Mouse (Mus musculus) midbrain, postnatal 0 days (tissue): ENCODE measurements around the gene Nostrin. TPM values are rescaled to one million over a fixed set of nuclear protein-coding genes. Genes with fewer than 3 reads are reported as not detected.

ENCODE experiments used
- ATAC-seq: fragments of 200-750 bp; cut with Nextera tagmentation; 2 replicates; pipeline ENCODE4 v1.8.0; 2017; ENCODE audit warnings: moderate number of reproducible peaks, mild to moderate bottlenecking, moderate TSS enrichment, moderate library complexity; ENCODE audit not compliant: low FRiP score
- DNase-seq: peaks from one replicate; pipeline ENCODE4 v3.0.0-alpha.2; 2015; ENCODE audit warnings: low spot score
- H3K27ac ChIP-seq: fragments of 300-500 bp; sonication (generic); 2 replicates; pipeline ENCODE4 v1.5.1; 2014; ENCODE audit warnings: low read depth, mild to moderate bottlenecking, low read length, mixed read lengths
- H3K27me3 ChIP-seq: fragments of 300-500 bp; sonication (generic); 2 replicates; pipeline ENCODE4 v1.6.1; 2014; ENCODE audit warnings: low read length, control low read depth, mixed read lengths; ENCODE audit not compliant: insufficient read depth
- H3K36me3 ChIP-seq: fragments of 300-500 bp; sonication (generic); 2 replicates; pipeline ENCODE4 v1.6.1; 2014; ENCODE audit warnings: low read length, control low read depth, mixed read lengths; ENCODE audit not compliant: insufficient read depth
- H3K4me1 ChIP-seq: fragments of 300-500 bp; sonication (generic); 2 replicates; pipeline ENCODE4 v1.6.1; 2014; ENCODE audit warnings: mild to moderate bottlenecking, control low read depth, antibody characterized with exemption, low read length, mixed read lengths; ENCODE audit not compliant: insufficient read depth
- H3K4me2 ChIP-seq: fragments of 300-500 bp; sonication (generic); 2 replicates; pipeline ENCODE4 v1.6.1; 2014; ENCODE audit warnings: low read depth, mild to moderate bottlenecking, low read length, mixed read lengths; ENCODE audit not compliant: poor library complexity, severe bottlenecking
- H3K4me3 ChIP-seq: fragments of 300-500 bp; sonication (generic); 2 replicates; pipeline ENCODE4 v1.5.1; 2014; ENCODE audit warnings: low read depth, mild to moderate bottlenecking, low read length, moderate library complexity
- H3K9ac ChIP-seq: fragments of 300-500 bp; sonication (generic); replicated peaks from 2 replicates; pipeline ENCODE4 v1.6.1; 2014; ENCODE audit warnings: mild to moderate bottlenecking, low read length, moderate library complexity, mixed read lengths; ENCODE audit not compliant: poor library complexity, severe bottlenecking
- H3K9me3 ChIP-seq: fragments of 300-500 bp; sonication (generic); 2 replicates; pipeline ENCODE4 v1.6.1; 2016; ENCODE audit warnings: low read length, control low read depth
- CTCF ChIP-seq: IDR thresholded peaks from 2 replicates; pipeline ENCODE4 v1.5.1; 2016; ENCODE audit warnings: antibody characterized with exemption, mild to moderate bottlenecking
- WGBS: fragments of 180-500 bp; shearing (Covaris S2); extraction: QIAGEN DNeasy Blood & Tissue Kit; methylation state at CpG from one replicate; pipeline ENCODE4 v1.1.7; 2014; 5-methylcytosine and 5-hydroxymethylcytosine counted together
- polyA plus RNA-seq: library from polyadenylated mRNA; unstranded; fragments of >200 nt; fragmentation: Nextera tagmentation; extraction: Ambion mirVana; gene quantifications from 2 replicates; pipeline ENCODE4 v1.2.1, GENCODE M21; 2015
- total RNA-seq: library from RNA; depleted of rRNA; stranded (reverse); fragments of >200 nt; gene quantifications from 2 replicates; pipeline ENCODE4 v1.2.3, GENCODE M21; 2014

Gene Nostrin
- total and polyA plus RNA-seq, 2 experiments from 2014 or later, result 2.2 to 6.1 TPM

- no peaks in the 10 kb centered on the region for H3K9me3 ChIP-seq
- TF ChIP-seq CTCF, result no peak
Measured at GRCm38 (mm10) chr2:69158907-69159306, 23.3 kb downstream of the Nostrin start.

GRCm38 (mm10) chr2:69170395-69171077 is 34.9 kb downstream of the Nostrin start:
- DNase-seq (no peak), ATAC-seq (no peak)
- H3K27ac ChIP-seq, result no peak overlapping the region
- H3K4me1 ChIP-seq, result no peaks in the 10 kb centered on the region
- no peak overlapping the region for H3K4me3 ChIP-seq
- H3K36me3 ChIP-seq, result no peaks in the 10 kb centered on the region
- H3K27me3 ChIP-seq, result no peaks in the 10 kb centered on the region
- no peaks in the 10 kb centered on the region for H3K9me3 ChIP-seq
- TF ChIP-seq CTCF, result no peak
- no peak overlapping the region for H3K9ac ChIP-seq
- H3K4me2 ChIP-seq, result no peak overlapping the region
- WGBS, result 64% methylated on average over 9 of the region's 9 CpGs

More at GRCm38 (mm10) chr2:69158907-69159306, 23.3 kb downstream of the Nostrin start:
- DNase-seq (no peak), ATAC-seq (no peak)
- no peak overlapping the region for H3K27ac ChIP-seq
- H3K4me2 ChIP-seq, result no peak overlapping the region
- no peak overlapping the region for H3K4me3 ChIP-seq
- no peaks in the 10 kb centered on the region for H3K36me3 ChIP-seq
- no peak overlapping the region for H3K9ac ChIP-seq
- no peaks in the 10 kb centered on the region for H3K27me3 ChIP-seq
- H3K4me1 ChIP-seq, result peaks cover 3% of the 10 kb centered on the region; the same call in 1 of the 2 replicates

GRCm38 (mm10) chr2:69175296-69175695 is 39.7 kb downstream of the Nostrin start:
- no peak overlapping the region for H3K4me2 ChIP-seq
- H3K9ac ChIP-seq, result no peak overlapping the region
- H3K9me3 ChIP-seq, result no peaks in the 10 kb centered on the region
- DNase-seq (no peak), ATAC-seq (no peak)
- H3K4me3 ChIP-seq, result no peak overlapping the region
- no peaks in the 10 kb centered on the region for H3K27me3 ChIP-seq
- H3K4me1 ChIP-seq, result no peaks in the 10 kb centered on the region
- no peak for TF ChIP-seq CTCF
- WGBS, result 47% methylated on average over 5 of the region's 5 CpGs
- H3K36me3 ChIP-seq, result no peaks in the 10 kb centered on the region
- H3K27ac ChIP-seq, result no peak overlapping the region

- Histone ChIP-seq H3K4me1 (no peaks in the 10 kb centered on the region), H3K4me3 (no peak overlapping the region), H3K27me3 (no peaks in the 10 kb centered on the region), H3K36me3 (no peaks in the 10 kb centered on the region), H3K9me3 (no peaks in the 10 kb centered on the region), H3K9ac (no peak overlapping the region), H3K27ac (no peak overlapping the region), H3K4me2 (no peak overlapping the region)
- DNase-seq (no peak), ATAC-seq (no peak)
- TF ChIP-seq CTCF, result no peak
- 95% methylated on average over 4 of the region's 4 CpGs for whole genome bisulfite sequencing
Measured at GRCm38 (mm10) chr2:69179721-69180120, 44.1 kb downstream of the Nostrin start.

- Histone ChIP-seq H3K36me3 (no peaks in the 10 kb centered on the region), H3K4me1 (no peaks in the 10 kb centered on the region), H3K9me3 (no peaks in the 10 kb centered on the region), H3K27ac (no peak overlapping the region), H3K4me3 (no peak overlapping the region), H3K4me2 (no peak overlapping the region), H3K27me3 (no peaks in the 10 kb centered on the region), H3K9ac (no peak overlapping the region)
- WGBS, result 97% methylated on average over 2 of the region's 2 CpGs
- no peak for TF ChIP-seq CTCF
- ATAC-seq (no peak), DNase-seq (no peak)
Measured at GRCm38 (mm10) chr2:69187990-69188389, 52.4 kb downstream of the Nostrin start.

- DNase-seq (no peak), ATAC-seq (no peak)
- H3K4me3 ChIP-seq, result no peak overlapping the region
- no peak overlapping the region for H3K9ac ChIP-seq
- 80% methylated on average over 6 of the region's 6 CpGs for WGBS
- no peaks in the 10 kb centered on the region for H3K36me3 ChIP-seq
- no peak overlapping the region for H3K4me2 ChIP-seq
- no peaks in the 10 kb centered on the region for H3K4me1 ChIP-seq
- H3K9me3 ChIP-seq, result no peaks in the 10 kb centered on the region
- no peak overlapping the region for H3K27ac ChIP-seq
- H3K27me3 ChIP-seq, result no peaks in the 10 kb centered on the region
- no peak for TF ChIP-seq CTCF
Measured at GRCm38 (mm10) chr2:69188732-69189131, 53.1 kb downstream of the Nostrin start.
